Mouse (Mus musculus) adrenal gland, adult 8-10 months (tissue): ENCODE measurements around the gene Gm20388. TPM values are rescaled to one million over a fixed set of nuclear protein-coding genes. Genes with fewer than 3 reads are reported as not detected.

Experiments used
- DNase-seq: peaks from one replicate; pipeline ENCODE4 v3.0.0; 2022
- total RNA-seq, 4 experiments: library from RNA; stranded (reverse); gene quantifications; 2 replicates each; pipeline ENCODE4 v1.2.4; 2022

Gene Gm20388
- total RNA-seq, 4 experiments from 2014 or later: 1.7 to 16.9 (median 5.8) TPM

- DNase-seq: peak; percentile 68
Measured at GRCm38 (mm10) chr8:123734486-123734885, 3823.8 kb downstream of the Gm20388 start.

DNA sequence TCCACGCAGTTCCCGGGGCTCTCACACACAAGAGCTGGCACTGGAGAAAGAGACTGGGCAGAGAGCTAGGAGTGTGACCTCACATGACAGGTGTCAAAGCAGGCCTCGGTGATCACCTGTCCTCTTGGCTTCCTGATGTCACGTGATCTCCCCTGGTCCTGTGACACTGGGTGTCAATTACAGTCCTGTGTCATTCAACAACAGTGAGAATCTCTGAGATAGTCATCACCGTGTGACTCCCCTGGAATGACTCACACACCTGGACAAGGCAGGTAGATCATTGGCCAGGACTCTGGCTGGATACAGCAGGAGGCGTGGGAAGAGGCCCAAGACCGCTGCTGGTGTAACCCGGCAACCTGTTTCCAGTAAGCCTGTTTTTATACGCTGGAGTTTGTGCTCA, 3826.3 kb downstream of the Gm20388 start:
- no peak for DNase-seq

GRCm38 (mm10) chr8:123740263-123740662, 3829.6 kb downstream of the Gm20388 start:
- DNase-seq: no peak

- no peak for DNase-seq
Measured at GRCm38 (mm10) chr8:123741232-123741631, 3830.6 kb downstream of the Gm20388 start.

GRCm38 (mm10) chr8:123746488-123746887, 3835.8 kb downstream of the Gm20388 start:
- no peak for DNase-seq

DNA sequence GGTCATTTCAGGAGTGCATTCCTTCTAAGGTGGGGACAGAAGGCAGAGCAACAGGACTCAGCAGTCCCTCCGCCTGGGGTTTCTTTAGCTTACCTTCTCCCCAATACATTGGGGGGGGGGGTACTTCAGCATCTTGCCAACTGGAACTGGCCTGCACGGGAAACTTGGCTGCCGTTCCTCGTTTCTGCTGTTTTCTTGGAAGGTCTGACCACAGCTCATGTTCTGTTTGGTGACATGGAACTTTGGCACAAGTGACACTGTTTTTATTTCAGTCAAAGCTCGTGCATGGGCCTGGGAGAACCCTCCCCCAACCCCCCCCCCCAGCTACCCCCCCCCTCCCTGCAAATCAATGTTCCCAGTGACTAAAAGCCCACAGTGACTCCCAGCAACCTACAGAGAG, 3837.1 kb downstream of the Gm20388 start:
- DNase-seq: no peak

- DNase-seq: no peak
Measured at GRCm38 (mm10) chr8:123750171-123750693, 3839.6 kb downstream of the Gm20388 start.

- DNase-seq: no peak
Measured at GRCm38 (mm10) chr8:123752773-123753468, 3842.3 kb downstream of the Gm20388 start.

DNA sequence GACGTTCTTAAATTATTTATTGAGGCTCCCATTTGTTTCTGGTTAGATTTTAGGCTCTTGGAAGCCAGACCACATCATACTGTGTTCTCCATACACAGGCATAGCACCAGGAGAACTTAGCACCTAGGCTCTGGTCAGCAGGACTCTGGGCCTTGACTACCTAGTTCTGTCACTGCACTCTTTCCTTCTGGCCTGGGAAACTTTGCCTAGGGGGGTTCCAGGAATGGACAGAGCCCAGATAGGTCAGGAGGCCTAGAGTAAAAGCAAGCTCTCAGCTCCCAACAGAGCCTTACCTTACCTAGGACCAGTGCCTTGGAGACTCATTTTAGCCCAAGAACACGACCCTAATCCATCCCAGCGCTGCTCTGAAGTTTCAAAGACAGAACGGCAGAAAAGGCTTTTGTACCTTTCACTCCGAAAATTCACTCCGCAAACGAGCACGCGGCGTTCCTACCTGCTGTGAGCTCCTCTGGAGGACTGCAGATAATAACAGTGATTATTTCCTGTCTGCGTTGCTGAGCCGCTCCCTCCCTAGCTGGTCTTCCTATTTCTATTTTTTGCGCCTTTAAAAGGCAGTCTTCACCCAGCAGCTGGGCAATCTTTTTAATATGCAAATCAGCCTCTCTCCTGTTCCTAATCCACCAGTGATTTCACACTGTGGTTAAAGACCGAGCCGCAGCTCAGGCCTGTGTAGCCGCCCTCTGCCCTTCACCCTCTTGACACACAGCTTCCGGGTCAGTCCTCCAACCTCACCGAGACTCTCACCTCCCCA, 3843.1 kb downstream of the Gm20388 start:
- DNase-seq: no peak

DNA sequence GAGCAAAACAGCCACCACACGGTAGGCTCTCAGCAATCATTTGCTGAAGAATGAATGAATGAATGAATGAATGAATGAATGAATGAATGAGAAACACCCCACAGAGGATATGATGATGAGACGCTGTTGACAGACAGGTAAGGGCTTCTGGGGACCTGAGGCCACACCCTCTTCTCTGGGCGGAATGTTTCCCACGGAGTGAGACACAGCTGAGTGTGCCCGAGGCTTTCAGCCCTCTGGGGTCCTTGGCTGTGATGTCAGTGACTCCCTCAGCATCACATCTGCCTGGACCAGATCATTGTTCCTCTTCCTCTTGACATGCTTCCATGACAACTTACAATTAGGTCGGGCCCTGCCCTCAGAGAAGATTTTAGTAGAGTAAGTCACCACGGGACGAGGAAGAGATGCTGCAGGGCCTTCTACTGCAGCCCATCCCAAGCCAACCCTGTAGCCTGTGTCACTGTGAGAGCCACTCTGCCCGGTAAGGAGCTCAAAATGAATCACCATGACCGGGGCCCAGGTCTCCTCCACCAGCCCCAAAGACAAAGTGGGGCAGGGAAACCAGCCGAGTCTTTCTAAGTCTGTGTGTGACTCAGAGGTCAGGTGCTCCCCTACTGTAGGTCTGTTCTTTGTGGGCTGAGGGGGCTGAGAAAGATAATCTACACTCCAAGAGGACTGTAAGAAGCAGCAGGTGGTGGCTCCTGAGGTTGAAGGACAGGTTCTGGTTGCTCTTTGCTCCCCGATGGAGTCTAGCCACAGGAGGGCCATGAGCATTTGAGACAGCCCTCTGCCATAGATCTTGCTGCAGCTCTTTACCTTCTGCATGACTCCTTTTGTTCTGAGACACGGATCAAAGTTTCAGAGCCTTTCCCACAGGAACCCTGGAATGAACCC, 3844.1 kb downstream of the Gm20388 start:
- no peak for DNase-seq

GRCm38 (mm10) chr8:123756901-123757300, 3846.3 kb downstream of the Gm20388 start:
- DNase-seq: no peak

DNA sequence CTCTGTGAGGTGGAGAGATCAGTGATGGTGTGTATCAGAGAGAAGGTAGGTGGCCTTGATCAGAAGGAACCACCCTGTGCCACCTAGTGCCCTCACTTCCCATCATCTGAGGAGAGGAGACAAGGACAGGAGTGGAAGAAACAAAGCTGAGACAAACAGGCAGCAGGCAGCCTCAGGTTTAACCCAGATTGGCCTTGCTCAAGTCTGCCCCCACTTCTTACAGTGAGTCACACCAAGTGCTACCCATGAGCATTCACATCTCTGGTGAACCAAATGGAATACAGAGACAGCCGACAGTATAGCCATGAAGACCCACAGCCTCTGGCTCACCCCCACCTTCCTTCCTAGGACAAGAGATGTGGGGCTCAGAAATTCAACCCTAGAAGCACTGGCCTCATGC, 3848.3 kb downstream of the Gm20388 start:
- no peak for DNase-seq

- DNase-seq: no peak
Measured at GRCm38 (mm10) chr8:123759933-123760332, 3849.3 kb downstream of the Gm20388 start.

DNA sequence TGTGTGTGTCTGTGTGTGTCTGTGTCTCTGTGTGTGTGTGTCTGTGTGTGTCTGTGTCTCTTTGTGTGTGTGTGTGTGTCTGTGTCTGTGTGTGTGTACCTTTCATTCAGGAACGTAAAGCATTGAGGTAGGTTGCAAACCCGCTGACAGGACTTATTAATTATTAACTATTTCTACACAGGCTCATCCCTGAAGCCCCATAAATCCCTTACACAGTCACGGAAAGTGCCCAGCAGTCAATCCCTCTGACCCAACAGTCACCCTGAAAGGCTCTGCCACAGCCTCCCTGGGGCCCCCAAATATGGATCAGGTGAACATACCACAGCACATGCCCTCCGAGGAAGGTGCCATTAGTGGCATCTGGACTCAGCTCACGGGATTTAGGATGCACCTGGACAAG, 3849.9 kb downstream of the Gm20388 start:
- DNase-seq: no peak

DNA sequence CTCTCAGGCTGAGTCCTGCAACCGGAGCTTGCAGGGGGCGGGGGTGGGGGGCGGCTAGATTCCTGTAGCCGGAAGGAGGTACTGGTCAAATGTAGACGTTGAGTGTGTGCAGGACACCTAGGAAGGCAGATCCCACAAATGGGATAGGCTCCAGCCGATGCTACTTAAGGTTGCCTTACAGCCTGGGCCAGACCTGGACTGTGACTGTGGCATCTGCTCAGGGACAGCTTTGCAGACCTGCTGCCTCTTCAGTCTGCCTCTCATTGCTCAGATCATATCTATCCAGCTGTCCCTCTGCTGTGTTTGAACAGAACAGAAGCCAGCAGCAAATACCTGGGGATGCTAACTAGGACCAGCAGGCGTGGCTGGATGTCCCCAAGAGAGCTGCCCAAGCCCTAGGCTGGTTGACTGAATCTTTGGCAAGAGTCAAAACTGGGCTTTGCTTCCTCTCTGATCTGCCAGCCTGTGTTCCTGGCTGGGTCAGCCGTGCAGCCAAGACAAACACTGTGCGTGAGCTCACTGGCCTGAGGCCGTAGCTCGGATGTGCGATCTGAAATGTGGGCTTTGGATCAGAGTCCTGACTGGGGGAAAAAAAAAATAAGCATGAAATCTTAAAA, 3850.7 kb downstream of the Gm20388 start:
- DNase-seq: peak; percentile 47

DNA sequence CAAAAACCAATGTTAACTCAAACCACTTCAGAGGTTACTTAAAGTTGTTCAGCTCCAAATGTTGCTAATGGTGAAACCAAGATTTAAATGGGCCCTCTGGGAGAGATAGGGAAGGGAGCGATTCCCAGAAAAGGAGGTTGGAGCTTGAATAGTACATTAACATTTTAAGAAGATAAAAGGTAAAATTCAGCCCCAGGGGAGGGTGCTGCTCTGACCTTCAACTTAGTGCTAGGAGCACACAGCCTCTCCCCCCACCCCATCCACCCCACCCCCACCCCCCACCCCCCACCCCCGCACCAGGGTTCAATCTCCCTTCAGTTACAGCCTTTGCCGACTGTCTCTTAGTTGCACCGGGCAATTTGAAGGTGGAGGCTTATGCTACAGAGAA, 3851.2 kb downstream of the Gm20388 start:
- DNase-seq: no peak

GRCm38 (mm10) chr8:123763355-123763754, 3852.7 kb downstream of the Gm20388 start:
- DNase-seq: no peak

- no peak for DNase-seq
Measured at GRCm38 (mm10) chr8:123764671-123765070, 3854.0 kb downstream of the Gm20388 start.

- DNase-seq: no peak
Measured at GRCm38 (mm10) chr8:123766516-123766915, 3855.9 kb downstream of the Gm20388 start.

DNA sequence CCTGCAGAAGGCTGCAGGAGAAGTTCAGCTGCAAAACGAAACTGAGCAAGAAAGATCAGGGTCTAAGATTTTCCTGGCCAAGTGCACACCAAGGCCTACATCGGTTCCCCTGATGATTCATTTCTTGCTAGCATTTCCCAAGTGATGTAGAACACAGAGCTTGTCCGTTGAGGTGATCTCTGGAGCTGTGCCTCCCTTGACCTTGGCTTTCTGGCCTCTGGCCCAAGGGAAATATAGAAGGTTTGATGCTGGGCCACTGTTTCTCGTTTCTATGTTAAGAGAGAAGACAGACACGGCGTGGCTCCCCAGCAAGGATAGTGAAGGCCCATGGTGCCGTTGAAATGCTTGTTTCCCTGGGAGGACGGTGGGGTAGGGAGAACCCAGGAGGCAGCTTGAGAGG, 3857.2 kb downstream of the Gm20388 start:
- DNase-seq: no peak

- DNase-seq: no peak
Measured at GRCm38 (mm10) chr8:123768492-123769356, 3858.1 kb downstream of the Gm20388 start.
